Mouse (Mus musculus) brain, embryonic 14.5 days (tissue): Measurements from ENCODE around the gene Vmn2r6.
"Not testable (repeated sequence)": the region's sequence is repeated elsewhere in the genome, so short reads cannot be mapped to it uniquely, and the experiment has no call there.

Experiments
- CTCF ChIP-seq: fragments of 200-500 bp; IDR thresholded peaks from 2 replicates; pipeline ENCODE4 v1.5.1; 2012; ENCODE audit warnings: inconsistent platforms, mild to moderate bottlenecking, moderate library complexity, borderline replicate concordance; ENCODE audit not compliant: insufficient read depth, insufficient read length; ENCODE audit errors: extremely low read depth
- POLR2A ChIP-seq: fragments of 200-500 bp; IDR thresholded peaks from 2 replicates; pipeline ENCODE4 v1.6.1; 2012; ENCODE audit warnings: mild to moderate bottlenecking, inconsistent platforms, borderline replicate concordance; ENCODE audit not compliant: poor library complexity, insufficient read depth, insufficient read length, severe bottlenecking; ENCODE audit errors: extremely low read depth

GRCm38 (mm10) chr3:64523585-64523984, 42.0 kb downstream of the Vmn2r6 start:
- TF ChIP-seq POLR2A, CTCF: not testable (repeated sequence)
